Mouse (Mus musculus): ENCODE results near the gene Spred2. TPM values are rescaled to one million over a fixed set of nuclear protein-coding genes. Genes with fewer than 3 reads are reported as not detected.

The Spred2 gene
- polyA plus RNA-seq, 1 experiment from 2014 or later, result 5.0 TPM

DNA sequence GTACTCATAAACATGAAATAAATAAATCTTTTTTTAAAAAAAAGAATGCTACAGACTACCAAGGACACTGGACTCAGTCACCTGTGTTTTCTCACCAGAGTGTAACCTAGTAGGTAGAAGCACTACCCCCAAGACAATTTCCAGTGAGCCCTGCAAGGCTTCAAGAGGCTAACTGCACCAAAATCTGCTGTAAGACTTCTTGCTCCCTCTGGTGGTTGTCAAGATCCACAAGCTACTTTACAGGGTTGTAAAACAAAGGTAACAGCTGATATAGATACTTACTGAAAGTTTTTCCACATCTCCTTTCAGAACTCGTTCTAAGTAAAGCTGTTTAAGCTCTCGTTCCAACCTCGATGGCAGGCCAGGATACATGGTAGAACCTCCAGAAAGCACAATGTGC, 148.0 kb downstream of the Spred2 start:
- H3K9ac ChIP-seq (ENCODE audit: low read length), result no peak overlapping the region
- no peak overlapping the region for H3K27ac ChIP-seq (ENCODE audit: low read length)
- no peak for ATAC-seq (ENCODE audit: insufficient read depth, low FRiP score)
- H3K4me3 ChIP-seq (replicated peaks; ENCODE audit: low read length), result no peak overlapping the region
- H3K9me3 ChIP-seq (replicated peaks; ENCODE audit: control insufficient read depth, low read length), result no peaks in the 10 kb centered on the region
- H3K4me1 ChIP-seq (ENCODE audit: control insufficient read depth, insufficient read depth, low read length), result no peaks in the 10 kb centered on the region
- no peaks in the 10 kb centered on the region for H3K27me3 ChIP-seq (ENCODE audit: control insufficient read depth, insufficient read depth, low read length)
- H3K4me2 ChIP-seq (ENCODE audit: low read depth, low read length), result no peak overlapping the region
- WGBS, result 61% methylated on average over 3 of the region's 3 CpGs
- H3K36me3 ChIP-seq (ENCODE audit: control insufficient read depth, insufficient read depth, low read length), result peaks cover 29% of the 10 kb centered on the region

DNA sequence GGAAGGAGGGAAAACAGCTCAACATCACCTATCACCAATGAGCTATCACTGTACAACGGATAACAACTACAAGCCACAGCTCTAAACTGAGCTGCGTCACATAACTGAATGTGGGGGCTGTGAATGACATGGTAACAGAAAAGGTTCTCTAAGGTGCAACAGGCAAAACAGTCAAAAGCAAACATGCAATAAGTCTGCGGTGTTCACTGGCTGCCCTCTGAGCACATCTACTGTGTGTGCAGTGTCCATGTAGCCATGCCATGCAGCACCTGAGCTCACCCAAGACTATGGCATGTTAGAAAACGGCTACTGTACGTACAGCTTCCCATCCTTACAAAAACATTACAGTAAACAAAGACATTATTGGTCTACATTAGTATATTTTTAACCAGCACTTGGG, 148.7 kb downstream of the Spred2 start:
- Histone ChIP-seq H3K9ac (ENCODE audit: low read length) (no peak overlapping the region), H3K4me1 (ENCODE audit: control insufficient read depth, insufficient read depth, low read length) (no peaks in the 10 kb centered on the region), H3K36me3 (ENCODE audit: control insufficient read depth, insufficient read depth, low read length) (peaks cover 32% of the 10 kb centered on the region), H3K27ac (ENCODE audit: low read length) (no peak overlapping the region), H3K4me2 (ENCODE audit: low read depth, low read length) (no peak overlapping the region), H3K27me3 (ENCODE audit: control insufficient read depth, insufficient read depth, low read length) (no peaks in the 10 kb centered on the region), H3K9me3 (replicated peaks; ENCODE audit: control insufficient read depth, low read length) (no peaks in the 10 kb centered on the region), H3K4me3 (replicated peaks; ENCODE audit: low read length) (no peak overlapping the region)
- WGBS, result 93% methylated on average over 5 of the region's 5 CpGs
- no peak for ATAC-seq (ENCODE audit: insufficient read depth, low FRiP score)

Other genes with a start within 250 kb of the Spred2 start
- 126 and 137 TPM in 2 replicates for gene Actr2, start 188.5 kb downstream of the Spred2 start, polyA plus RNA-seq (2015; fragmentation: Nextera tagmentation; extraction: Ambion mirVana)

Measured in stomach, embryonic 16.5 days (tissue).